Mouse (Mus musculus): ENCODE data around the gene Atf7ip.

DNA sequence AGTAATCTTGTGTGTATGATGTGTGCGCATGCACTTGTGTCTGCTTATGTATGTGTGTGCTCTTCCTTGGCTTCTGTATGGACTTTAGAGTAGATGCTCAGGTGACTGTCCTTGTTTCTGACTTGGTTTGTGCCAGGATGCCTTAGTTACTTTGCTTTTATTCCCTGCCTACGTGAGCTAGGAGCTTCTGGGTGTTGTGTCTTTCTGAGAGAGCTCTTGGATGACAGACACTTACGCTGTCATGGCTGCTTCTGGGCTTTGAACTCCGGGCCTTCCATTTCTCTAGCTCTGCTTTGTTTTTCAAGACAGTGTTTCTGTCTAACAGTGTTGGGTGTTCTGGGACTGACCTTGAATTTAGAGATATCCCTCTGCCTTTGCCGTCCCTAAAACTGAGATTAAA, 16.7 kb downstream of the Atf7ip start:
- TF ChIP-seq POLR2A (IDR thresholded peaks at IDR 0.05; ENCODE audit: low read depth, low read length) (no peak), USF1 (IDR thresholded peaks at IDR 0.05; ENCODE audit: low read depth, low read length) (no peak), EP300 (IDR thresholded peaks at IDR 0.05; ENCODE audit: low read length) (no peak), NELFE (IDR thresholded peaks at IDR 0.05; ENCODE audit: low read depth, low read length) (no peak), MEF2A (IDR thresholded peaks at IDR 0.05; ENCODE audit: borderline replicate concordance, low read depth, low read length) (no peak), KAT2A (IDR thresholded peaks at IDR 0.05; ENCODE audit: insufficient replicate concordance, low read length) (no peak), SMC3 (IDR thresholded peaks at IDR 0.05; ENCODE audit: low read depth, low read length) (no peak), RCOR1 (conservative IDR thresholded peaks at IDR 0.05; ENCODE audit: low read depth, low read length) (no peak), MAX (IDR thresholded peaks at IDR 0.05; ENCODE audit: low read length) (no peak), ELF1 (IDR thresholded peaks at IDR 0.05; ENCODE audit: low read depth, low read length) (no peak), IRF4 (IDR thresholded peaks at IDR 0.05; ENCODE audit: low read depth, low read length) (no peak)
